Mouse (Mus musculus) limb, embryonic 15.5 days (tissue): ENCODE data around the gene Vps72. TPM values are rescaled to one million over a fixed set of nuclear protein-coding genes. Genes with fewer than 3 reads are reported as not detected.
"Not testable (repeated sequence)": the region's sequence is repeated elsewhere in the genome, so short reads cannot be mapped to it uniquely, and the experiment has no call there.

ENCODE experiments used
- ATAC-seq: fragments of 200-750 bp; cut with Nextera tagmentation; 2 replicates; pipeline ENCODE4 v1.8.0; 2017; ENCODE audit warnings: low read depth, moderate TSS enrichment; ENCODE audit not compliant: insufficient number of reproducible peaks, low FRiP score, low TSS enrichment
- H3K27ac ChIP-seq: fragments of 300-500 bp; sonication (generic); 2 replicates; pipeline ENCODE4 v1.5.1; 2015; ENCODE audit warnings: moderate library complexity, mild to moderate bottlenecking, inconsistent platforms
- H3K27me3 ChIP-seq: fragments of 300-500 bp; sonication (generic); 2 replicates; pipeline ENCODE4 v1.6.1; 2015; ENCODE audit warnings: inconsistent platforms
- H3K36me3 ChIP-seq: fragments of 300-500 bp; sonication (generic); 2 replicates; pipeline ENCODE4 v1.6.1; 2015; ENCODE audit warnings: inconsistent platforms
- H3K4me1 ChIP-seq: fragments of 300-500 bp; sonication (generic); 2 replicates; pipeline ENCODE4 v1.6.1; 2015; ENCODE audit warnings: inconsistent platforms
- H3K4me2 ChIP-seq: fragments of 300-500 bp; sonication (generic); 2 replicates; pipeline ENCODE4 v1.6.1; 2015; ENCODE audit warnings: mild to moderate bottlenecking, inconsistent platforms
- H3K4me3 ChIP-seq: fragments of 300-500 bp; sonication (generic); 2 replicates; pipeline ENCODE4 v1.5.1; 2015; ENCODE audit warnings: mild to moderate bottlenecking, inconsistent platforms
- H3K9ac ChIP-seq: fragments of 300-500 bp; sonication (generic); 2 replicates; pipeline ENCODE4 v1.6.1; 2015; ENCODE audit warnings: inconsistent platforms
- H3K9me3 ChIP-seq: fragments of 300-500 bp; sonication (generic); 2 replicates; pipeline ENCODE4 v1.6.1; 2016; ENCODE audit warnings: inconsistent platforms
- WGBS: fragments of 180-500 bp; shearing (Covaris S2); methylation state at CpG from one replicate; pipeline ENCODE4 v1.1.7; 2015; 5-methylcytosine and 5-hydroxymethylcytosine counted together
- polyA plus RNA-seq: library from polyadenylated mRNA; unstranded; fragments of >200 nt; fragmentation: Nextera tagmentation; extraction: Ambion mirVana; gene quantifications from 2 replicates; pipeline ENCODE4 v1.2.1, GENCODE M21; 2015

The Vps72 gene
- polyA plus RNA-seq, 1 experiment from 2014 or later = 139 TPM

- H3K4me1 ChIP-seq = peaks cover 26% of the 10 kb centered on the region
- ATAC-seq = peak; percentile 35; the same call in 1 of the 2 replicates
- H3K27me3 ChIP-seq, H3K27ac ChIP-seq, H3K4me2 ChIP-seq, H3K9me3 ChIP-seq, H3K9ac ChIP-seq: not testable (repeated sequence)
- H3K36me3 ChIP-seq = peaks cover 16% of the 10 kb centered on the region
- no CpG with 5 or more reads among the region's 12 CpGs for WGBS
- H3K4me3 ChIP-seq = peak overlapping the region; percentile 68; the same call in 1 of the 2 replicates
These were observed 23.3 kb downstream of the Vps72 start for GRCm38 (mm10) chr3:95134133-95134532.

GRCm38 (mm10) chr3:95135023-95135422, 24.2 kb downstream of the Vps72 start:
- Histone ChIP-seq H3K9ac (no peak overlapping the region), H3K4me3 (peak overlapping the region; percentile 35), H3K36me3 (peaks cover 16% of the 10 kb centered on the region), H3K9me3 (no peaks in the 10 kb centered on the region), H3K27ac (0 out of 2 replicates have a peak overlapping the region, but pooled peaks have one; percentile 11), H3K27me3 (no peaks in the 10 kb centered on the region), H3K4me1 (peaks cover 23% of the 10 kb centered on the region), H3K4me2 (peak overlapping the region; percentile 55)
- ATAC-seq = no peak
- 18% methylated on average over 6 of the region's 6 CpGs for WGBS

GRCm38 (mm10) chr3:95135433-95136052, 24.7 kb downstream of the Vps72 start:
- ATAC-seq = no peak
- peak overlapping the region; percentile 35 for H3K4me3 ChIP-seq
- H3K36me3 ChIP-seq = peaks cover 17% of the 10 kb centered on the region
- no peak overlapping the region for H3K9ac ChIP-seq
- no peaks in the 10 kb centered on the region for H3K9me3 ChIP-seq
- H3K4me2 ChIP-seq = peak overlapping the region; percentile 55
- H3K27ac ChIP-seq = no peak overlapping the region
- H3K4me1 ChIP-seq = peaks cover 23% of the 10 kb centered on the region
- WGBS = 82% methylated on average over 7 of the region's 7 CpGs
- H3K27me3 ChIP-seq = no peaks in the 10 kb centered on the region

GRCm38 (mm10) chr3:95136336-95136735, 25.5 kb downstream of the Vps72 start:
- Histone ChIP-seq H3K4me1 (peaks cover 23% of the 10 kb centered on the region), H3K9me3 (no peaks in the 10 kb centered on the region), H3K9ac (no peak overlapping the region), H3K27ac (no peak overlapping the region), H3K4me2 (no peak overlapping the region), H3K4me3 (no peak overlapping the region), H3K27me3 (no peaks in the 10 kb centered on the region), H3K36me3 (peaks cover 24% of the 10 kb centered on the region)
- whole genome bisulfite sequencing = 94% methylated on average over 3 of the region's 3 CpGs
- no peak for ATAC-seq

- no peak overlapping the region for H3K9ac ChIP-seq
- no peak overlapping the region for H3K4me3 ChIP-seq
- H3K4me2 ChIP-seq = no peak overlapping the region
- no peaks in the 10 kb centered on the region for H3K9me3 ChIP-seq
- no peak overlapping the region for H3K27ac ChIP-seq
- 71% methylated on average over 25 of the region's 25 CpGs for WGBS
- peaks cover 15% of the 10 kb centered on the region; the same call in 1 of the 2 replicates for H3K4me1 ChIP-seq
- no peak for ATAC-seq
- H3K27me3 ChIP-seq = no peaks in the 10 kb centered on the region
- H3K36me3 ChIP-seq = peaks cover 30% of the 10 kb centered on the region
These were observed 28.9 kb downstream of the Vps72 start for GRCm38 (mm10) chr3:95139586-95140288.

- Histone ChIP-seq H3K36me3 (peaks cover 30% of the 10 kb centered on the region), H3K9ac (no peak overlapping the region), H3K27ac (no peak overlapping the region), H3K27me3 (no peaks in the 10 kb centered on the region), H3K4me3 (no peak overlapping the region), H3K4me2 (no peak overlapping the region), H3K9me3 (no peaks in the 10 kb centered on the region), H3K4me1 (peaks cover 10% of the 10 kb centered on the region; the same call in 1 of the 2 replicates)
- ATAC-seq = no peak
- WGBS = 68% methylated on average over 18 of the region's 18 CpGs
These were observed 29.4 kb downstream of the Vps72 start for GRCm38 (mm10) chr3:95140289-95140595.

GRCm38 (mm10) chr3:95140795-95141194, 30.0 kb downstream of the Vps72 start:
- Histone ChIP-seq H3K4me3 (no peak overlapping the region), H3K4me2 (no peak overlapping the region), H3K27ac (no peak overlapping the region), H3K9ac (no peak overlapping the region), H3K27me3 (no peaks in the 10 kb centered on the region), H3K4me1 (peaks cover 5% of the 10 kb centered on the region; the same call in 1 of the 2 replicates), H3K36me3 (peaks cover 30% of the 10 kb centered on the region), H3K9me3 (no peaks in the 10 kb centered on the region)
- WGBS = 94% methylated on average over 6 of the region's 6 CpGs
- no peak for ATAC-seq

GRCm38 (mm10) chr3:95141474-95141873, 30.7 kb downstream of the Vps72 start:
- H3K4me1 ChIP-seq = no peaks in the 10 kb centered on the region
- no peaks in the 10 kb centered on the region for H3K27me3 ChIP-seq
- H3K4me3 ChIP-seq = no peak overlapping the region
- WGBS = 91% methylated on average over 9 of the region's 9 CpGs
- no peak overlapping the region for H3K4me2 ChIP-seq
- no peaks in the 10 kb centered on the region for H3K9me3 ChIP-seq
- H3K9ac ChIP-seq = no peak overlapping the region
- no peak overlapping the region for H3K27ac ChIP-seq
- ATAC-seq = no peak
- H3K36me3 ChIP-seq = peaks cover 30% of the 10 kb centered on the region

- Histone ChIP-seq H3K36me3 (peaks cover 30% of the 10 kb centered on the region), H3K4me1 (no peaks in the 10 kb centered on the region), H3K9me3 (no peaks in the 10 kb centered on the region), H3K27me3 (no peaks in the 10 kb centered on the region), H3K9ac (no peak within 1 kb of the TSS), H3K4me2 (no peak within 1 kb of the TSS), H3K4me3 (no peak within 1 kb of the TSS), H3K27ac (no peak within 1 kb of the TSS)
- 84% methylated on average over 10 of the region's 10 CpGs for WGBS
- no peak for ATAC-seq
These were observed 31.3 kb downstream of the Vps72 start, which contains the start of gene Tnfaip8l2 for GRCm38 (mm10) chr3:95141952-95142616. Gene Tnfaip8l2 (minus strand): TSS chr3:95142360.

- Histone ChIP-seq H3K4me1 (no peaks in the 10 kb centered on the region), H3K36me3 (peaks cover 30% of the 10 kb centered on the region), H3K9me3 (no peaks in the 10 kb centered on the region), H3K9ac (no peak overlapping the region), H3K27me3 (no peaks in the 10 kb centered on the region), H3K4me2 (no peak overlapping the region), H3K4me3 (no peak overlapping the region), H3K27ac (no peak overlapping the region)
- 10% methylated on average over 5 of the region's 5 CpGs for WGBS
- no peak for ATAC-seq
These were observed 31.8 kb downstream of the Vps72 start for GRCm38 (mm10) chr3:95142617-95143011.

- no peaks in the 10 kb centered on the region for H3K4me1 ChIP-seq
- H3K36me3 ChIP-seq = no peaks in the 10 kb centered on the region
- H3K9me3 ChIP-seq = no peaks in the 10 kb centered on the region
- no peak overlapping the region for H3K4me2 ChIP-seq
- ATAC-seq = no peak
- H3K4me3 ChIP-seq = no peak overlapping the region
- no peak overlapping the region for H3K9ac ChIP-seq
- H3K27ac ChIP-seq = no peak overlapping the region
- WGBS = 64% methylated on average over 3 of the region's 3 CpGs
- no peaks in the 10 kb centered on the region for H3K27me3 ChIP-seq
These were observed 37.1 kb downstream of the Vps72 start for GRCm38 (mm10) chr3:95147924-95148323.

GRCm38 (mm10) chr3:95153874-95154273, 43.1 kb downstream of the Vps72 start:
- Histone ChIP-seq H3K9me3 (no peaks in the 10 kb centered on the region), H3K9ac (no peak overlapping the region), H3K4me1 (no peaks in the 10 kb centered on the region), H3K27ac (no peak overlapping the region), H3K4me2 (no peak overlapping the region), H3K4me3 (no peak overlapping the region), H3K36me3 (no peaks in the 10 kb centered on the region), H3K27me3 (no peaks in the 10 kb centered on the region)
- WGBS = 52% methylated on average over 4 of the region's 4 CpGs
- no peak for ATAC-seq
